Mouse (Mus musculus) heart, embryonic 13.5 days (tissue): ENCODE measurements at regions not wholly inside any gene's neighbourhood (a gene's known extent, or its start where the extent isn't known, plus 50 kb on each side); places are given as distances from the start of the nearest gene placed in this dataset.

Experiments used
- ATAC-seq: fragments of 200-750 bp; cut with Nextera tagmentation; 2 replicates; pipeline ENCODE4 v1.8.0; 2017; ENCODE audit warnings: moderate TSS enrichment; ENCODE audit not compliant: insufficient number of reproducible peaks, low FRiP score, low TSS enrichment; ENCODE audit errors: extremely low read depth
- H3K27ac ChIP-seq: fragments of 300-500 bp; sonication (generic); replicated peaks from 2 replicates; pipeline ENCODE4 v1.5.1; 2015; ENCODE audit warnings: moderate library complexity, mild to moderate bottlenecking, inconsistent platforms
- H3K27me3 ChIP-seq: fragments of 300-500 bp; sonication (generic); replicated peaks from 2 replicates; pipeline ENCODE4 v1.6.1; 2015; ENCODE audit warnings: mild to moderate bottlenecking, inconsistent platforms
- H3K36me3 ChIP-seq: fragments of 300-500 bp; sonication (generic); 2 replicates; pipeline ENCODE4 v1.6.1; 2015; ENCODE audit warnings: mild to moderate bottlenecking, inconsistent platforms
- H3K4me1 ChIP-seq: fragments of 300-500 bp; sonication (generic); 2 replicates; pipeline ENCODE4 v1.6.1; 2015; ENCODE audit warnings: inconsistent platforms
- H3K4me2 ChIP-seq: fragments of 300-500 bp; sonication (generic); 2 replicates; pipeline ENCODE4 v1.6.1; 2015; ENCODE audit warnings: inconsistent platforms, mild to moderate bottlenecking, moderate library complexity
- H3K4me3 ChIP-seq: fragments of 300-500 bp; sonication (generic); 2 replicates; pipeline ENCODE4 v1.5.1; 2015; ENCODE audit warnings: moderate library complexity, mild to moderate bottlenecking, inconsistent platforms
- H3K9ac ChIP-seq: fragments of 300-500 bp; sonication (generic); 2 replicates; pipeline ENCODE4 v1.6.1; 2015; ENCODE audit warnings: inconsistent platforms, mild to moderate bottlenecking, moderate library complexity
- H3K9me3 ChIP-seq: fragments of 300-500 bp; sonication (generic); 2 replicates; pipeline ENCODE4 v1.6.1; 2016; ENCODE audit warnings: inconsistent platforms
- whole genome bisulfite sequencing: fragments of 180-500 bp; shearing (Covaris S2); methylation state at CpG from one replicate; pipeline ENCODE4 v1.1.7; 2015; ENCODE audit warnings: mixed read lengths; 5-methylcytosine and 5-hydroxymethylcytosine counted together

GRCm38 (mm10) chr5:103355372-103356300 is 69.4 kb upstream of the Ptpn13 start:
- ATAC-seq = no peak
- Histone ChIP-seq H3K27ac (no peak overlapping the region), H3K9ac (no peak overlapping the region), H3K27me3 (peaks cover 11% of the 10 kb centered on the region; the same call in 1 of the 2 replicates), H3K4me3 (peak overlapping the region; percentile 22; the same call in 1 of the 2 replicates), H3K4me2 (peak overlapping the region; percentile 50), H3K36me3 (no peaks in the 10 kb centered on the region), H3K9me3 (peaks cover 11% of the 10 kb centered on the region), H3K4me1 (no peaks in the 10 kb centered on the region)
- 37% methylated on average over 21 of the region's 21 CpGs for WGBS

DNA sequence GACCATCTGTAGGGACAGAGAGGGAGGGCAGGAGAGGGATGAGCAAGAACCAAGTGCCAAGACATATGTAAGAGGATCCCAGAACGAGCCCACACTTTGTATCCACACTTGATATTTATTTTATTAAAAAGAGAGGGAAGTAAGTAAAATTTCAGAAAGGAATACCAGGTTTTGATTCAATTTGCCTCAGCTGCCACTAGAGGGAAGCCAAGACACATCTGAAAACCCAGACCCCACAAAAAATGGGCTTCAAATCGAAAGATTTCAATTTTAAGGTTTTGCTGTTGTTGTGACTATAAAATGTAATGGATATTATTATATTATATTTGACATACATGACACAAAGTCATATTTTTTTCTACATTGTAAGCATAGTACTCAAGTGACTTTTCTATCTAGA is 81.1 kb upstream of the Ptpn13 start:
- 24% methylated on average over 2 of the region's 2 CpGs for WGBS
- H3K9ac ChIP-seq = no peak overlapping the region
- H3K4me3 ChIP-seq = no peak overlapping the region
- H3K27ac ChIP-seq = no peak overlapping the region
- H3K4me1 ChIP-seq = no peaks in the 10 kb centered on the region
- no peak for ATAC-seq
- H3K27me3 ChIP-seq = peaks cover 16% of the 10 kb centered on the region; the same call in 1 of the 2 replicates
- no peak overlapping the region for H3K4me2 ChIP-seq
- no peaks in the 10 kb centered on the region for H3K36me3 ChIP-seq
- H3K9me3 ChIP-seq = peaks cover 13% of the 10 kb centered on the region

DNA sequence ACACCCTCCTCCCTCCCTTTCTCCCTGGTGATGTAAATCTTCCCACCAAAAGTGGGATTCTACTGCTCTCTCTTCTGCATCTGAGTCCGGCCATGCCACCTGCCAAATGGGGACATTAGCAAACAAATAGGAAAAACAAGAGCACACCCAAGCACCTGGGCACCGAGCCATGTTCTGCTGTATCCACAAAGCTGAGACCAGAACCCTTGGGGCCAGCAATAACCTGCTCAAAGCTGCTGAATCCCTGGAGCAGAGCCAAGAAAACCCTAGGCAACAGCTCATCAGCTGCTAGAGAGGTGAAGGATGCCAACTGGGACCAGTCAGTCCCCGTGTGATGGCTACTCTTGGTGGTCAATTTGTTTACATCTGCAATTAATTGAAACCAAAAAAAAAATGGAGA is 83.5 kb upstream of the Ptpn13 start:
- no peak overlapping the region for H3K27ac ChIP-seq
- no peak overlapping the region for H3K4me2 ChIP-seq
- H3K36me3 ChIP-seq = no peaks in the 10 kb centered on the region
- H3K4me3 ChIP-seq = no peak overlapping the region
- H3K4me1 ChIP-seq = peaks cover 3% of the 10 kb centered on the region
- H3K27me3 ChIP-seq = peaks cover 16% of the 10 kb centered on the region; the same call in 1 of the 2 replicates
- H3K9ac ChIP-seq = no peak overlapping the region
- peaks cover 9% of the 10 kb centered on the region for H3K9me3 ChIP-seq
- no peak for ATAC-seq
- WGBS = 62% methylated on average over 3 of the region's 3 CpGs

GRCm38 (mm10) chr5:103340626-103341025 is 84.4 kb upstream of the Ptpn13 start:
- WGBS = 47% methylated on average over 9 of the region's 9 CpGs
- no peak for ATAC-seq
- H3K4me2 ChIP-seq = no peak overlapping the region
- no peak overlapping the region for H3K4me3 ChIP-seq
- 0 out of 2 replicates have a peak, but pooled peaks cover 2% of the 10 kb centered on the region for H3K9me3 ChIP-seq
- no peak overlapping the region for H3K27ac ChIP-seq
- no peak overlapping the region for H3K9ac ChIP-seq
- H3K4me1 ChIP-seq = peaks cover 10% of the 10 kb centered on the region
- H3K27me3 ChIP-seq = peaks cover 16% of the 10 kb centered on the region; the same call in 1 of the 2 replicates
- no peaks in the 10 kb centered on the region for H3K36me3 ChIP-seq

DNA sequence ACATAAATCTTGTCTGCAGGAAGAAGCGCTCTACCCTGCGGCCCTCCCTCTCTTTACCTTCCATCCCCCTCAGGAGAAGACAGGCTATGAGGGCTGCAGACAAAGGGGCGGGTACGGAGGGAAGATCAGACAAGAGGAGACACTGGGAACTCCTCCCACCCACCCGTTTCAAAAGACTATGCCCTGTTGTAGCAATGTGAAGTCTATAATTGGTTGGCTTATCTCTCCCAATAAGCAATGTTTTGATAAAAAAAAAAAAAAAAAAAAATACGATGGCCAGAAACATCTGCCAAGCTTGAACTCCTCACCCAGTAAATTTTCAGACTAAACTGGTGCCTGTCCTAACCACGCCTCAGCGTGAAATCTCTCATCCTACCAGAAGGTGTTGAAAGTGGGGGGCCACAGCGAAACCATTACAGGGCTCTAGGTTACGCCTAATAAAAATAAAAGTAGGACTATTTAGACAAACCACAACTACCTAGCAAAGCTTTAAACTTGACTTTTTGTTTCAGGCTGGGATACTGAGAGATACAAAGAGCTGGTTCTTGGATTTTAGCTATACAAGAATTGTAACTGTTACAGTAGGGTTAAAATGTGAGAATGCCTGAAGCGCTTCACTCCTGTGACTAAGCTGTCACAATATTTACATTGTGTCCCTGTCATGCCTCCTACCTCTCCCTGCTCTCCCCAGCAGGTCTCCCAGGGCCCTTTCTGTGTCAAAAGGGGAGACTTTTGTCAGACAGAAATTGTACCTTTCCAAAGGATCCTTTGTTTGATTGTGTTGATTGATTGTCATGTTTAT is 88.1 kb upstream of the Ptpn13 start:
- 17% methylated on average over 11 of the region's 11 CpGs for WGBS
- peaks cover 10% of the 10 kb centered on the region; the same call in 1 of the 2 replicates for H3K27me3 ChIP-seq
- peaks cover 10% of the 10 kb centered on the region for H3K4me1 ChIP-seq
- peak overlapping the region; percentile 60 for H3K4me2 ChIP-seq
- no peaks in the 10 kb centered on the region for H3K36me3 ChIP-seq
- 0 out of 2 replicates have a peak overlapping the region, but pooled peaks have one; percentile 50 for H3K9ac ChIP-seq
- H3K4me3 ChIP-seq = peak overlapping the region; percentile 28
- no peaks in the 10 kb centered on the region for H3K9me3 ChIP-seq
- H3K27ac ChIP-seq = no peak overlapping the region
- ATAC-seq = no peak

DNA sequence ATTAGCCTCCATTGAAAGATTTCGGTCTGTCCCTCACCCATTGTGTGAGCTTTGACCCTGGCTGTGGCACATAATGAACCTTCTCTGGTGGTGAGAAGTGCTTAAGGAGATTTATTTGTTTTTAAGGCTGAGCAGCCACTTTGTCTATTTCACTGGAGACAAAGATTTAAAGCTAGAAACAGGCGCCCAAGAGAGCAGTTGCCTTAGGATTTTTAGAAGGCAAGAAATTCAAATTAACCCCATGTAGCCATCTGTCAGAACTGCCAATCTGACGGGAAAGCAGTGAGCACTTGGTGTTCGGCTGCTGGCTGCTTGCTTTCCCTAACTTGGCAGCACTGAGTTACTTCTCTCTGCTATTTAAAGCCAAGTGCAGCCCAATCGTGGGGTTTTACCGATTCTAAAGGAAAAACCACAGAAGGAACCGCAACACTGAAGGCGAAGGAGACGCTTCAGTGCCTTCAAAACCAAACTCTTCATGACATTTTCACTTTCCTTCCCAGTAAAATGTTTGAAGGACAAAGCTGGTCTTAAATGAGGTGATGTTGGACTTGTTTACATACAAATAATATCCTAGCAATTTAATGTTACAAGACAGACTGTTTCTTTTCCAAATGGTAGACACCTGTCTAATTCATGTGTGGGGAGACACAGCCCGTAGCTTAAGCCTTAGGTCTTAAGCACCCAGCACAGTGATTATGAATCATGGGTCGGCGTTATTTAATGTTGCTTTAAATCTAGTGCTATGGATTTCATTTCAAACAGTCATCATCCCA is 88.9 kb upstream of the Ptpn13 start:
- Histone ChIP-seq H3K27me3 (0 out of 2 replicates have a peak, but pooled peaks cover 2% of the 10 kb centered on the region), H3K36me3 (no peaks in the 10 kb centered on the region), H3K4me2 (peak overlapping the region; percentile 60), H3K27ac (no peak overlapping the region), H3K9ac (0 out of 2 replicates have a peak overlapping the region, but pooled peaks have one; percentile 50), H3K9me3 (no peaks in the 10 kb centered on the region), H3K4me1 (peaks cover 10% of the 10 kb centered on the region), H3K4me3 (peak overlapping the region; percentile 28)
- 29% methylated on average over 12 of the region's 12 CpGs for WGBS
- no peak for ATAC-seq

DNA sequence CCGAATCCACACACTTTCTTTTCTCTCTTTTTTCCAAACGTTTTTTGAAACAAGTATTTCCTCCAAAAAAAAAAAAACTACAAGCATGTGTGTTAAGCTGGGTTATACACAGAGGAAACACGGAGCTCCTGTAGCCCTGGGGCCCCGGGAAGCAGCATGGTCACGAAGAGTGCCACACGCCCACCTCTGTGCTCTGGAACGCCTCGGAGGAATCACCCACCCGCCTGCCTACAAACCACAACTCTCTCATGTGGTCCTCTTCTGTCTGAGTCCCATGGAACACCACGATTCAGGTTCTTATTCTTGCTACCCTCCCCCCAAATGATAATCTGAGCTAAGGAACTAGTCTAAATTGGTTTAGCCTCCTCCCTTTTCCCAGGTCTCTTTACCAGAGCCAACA is 98.6 kb upstream of the Ptpn13 start:
- H3K9ac ChIP-seq = no peak overlapping the region
- H3K36me3 ChIP-seq = no peaks in the 10 kb centered on the region
- WGBS = 62% methylated on average over 10 of the region's 10 CpGs
- H3K4me3 ChIP-seq = no peak overlapping the region
- no peak for ATAC-seq
- no peaks in the 10 kb centered on the region for H3K4me1 ChIP-seq
- no peaks in the 10 kb centered on the region for H3K27me3 ChIP-seq
- no peak overlapping the region for H3K4me2 ChIP-seq
- H3K27ac ChIP-seq = no peak overlapping the region
- H3K9me3 ChIP-seq = no peaks in the 10 kb centered on the region

DNA sequence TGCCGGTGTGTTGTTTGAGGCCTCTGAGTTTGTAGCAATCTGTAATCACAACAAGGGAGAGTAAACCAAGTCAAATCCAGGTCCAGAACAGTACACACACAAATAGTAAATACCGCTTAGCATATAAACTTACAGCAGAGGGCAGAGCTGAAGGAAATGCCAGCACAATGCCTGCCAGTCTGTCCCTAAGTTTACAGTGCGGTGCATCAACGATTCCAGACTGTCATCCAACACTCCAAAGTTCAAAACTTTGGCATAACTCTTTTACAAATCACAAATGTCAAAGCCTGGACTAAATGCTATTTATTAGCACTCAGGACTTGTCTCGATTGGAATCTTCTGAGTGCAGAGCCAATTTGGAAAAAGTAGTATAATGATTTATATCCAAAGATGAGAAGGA is 104.7 kb upstream of the Ptpn13 start:
- Histone ChIP-seq H3K4me1 (no peaks in the 10 kb centered on the region), H3K36me3 (no peaks in the 10 kb centered on the region), H3K27me3 (no peaks in the 10 kb centered on the region), H3K9ac (no peak overlapping the region), H3K9me3 (no peaks in the 10 kb centered on the region), H3K4me2 (no peak overlapping the region), H3K27ac (no peak overlapping the region), H3K4me3 (no peak overlapping the region)
- 69% methylated on average over 5 of the region's 5 CpGs for WGBS
- no peak for ATAC-seq

DNA sequence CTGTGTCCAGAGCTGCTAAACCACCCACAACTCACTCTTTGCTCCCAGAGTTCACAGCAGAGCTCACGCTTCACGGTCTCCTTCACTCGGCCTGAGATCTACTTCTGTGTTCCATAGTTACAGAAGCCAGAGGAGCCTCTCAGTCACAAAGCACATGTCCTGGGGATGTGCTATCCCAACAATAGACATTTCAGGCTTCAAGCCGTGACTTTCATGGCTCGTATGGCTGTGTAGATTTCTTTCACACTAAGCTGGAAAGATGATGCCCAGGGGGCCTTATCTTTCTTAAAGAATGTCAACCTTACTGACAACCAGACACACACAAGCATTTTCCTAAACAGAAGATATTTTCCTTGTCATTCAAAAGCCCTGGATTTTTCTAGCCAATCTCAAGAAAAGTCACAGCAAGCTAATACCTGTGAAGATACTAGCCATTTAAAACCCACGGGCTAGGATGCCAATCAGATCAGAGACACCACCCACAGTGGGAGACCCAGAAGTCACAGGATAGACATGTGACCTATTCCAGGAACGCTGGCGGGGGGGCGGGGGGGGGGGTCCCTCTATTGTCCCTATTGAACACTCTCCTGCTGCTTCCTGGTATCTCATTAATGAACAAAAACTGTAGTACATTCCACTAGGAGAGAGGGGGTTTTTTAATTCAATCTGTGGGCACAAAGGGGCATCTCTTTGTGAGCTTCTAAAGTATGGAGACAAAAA is 98.8 kb upstream of the Mapk10 start:
- WGBS = 45% methylated on average over 9 of the region's 9 CpGs

GRCm38 (mm10) chr5:103305716-103306447 is 94.7 kb upstream of the Mapk10 start:
- WGBS = 76% methylated on average over 11 of the region's 11 CpGs
- no peak overlapping the region for H3K4me3 ChIP-seq
- H3K27me3 ChIP-seq = no peaks in the 10 kb centered on the region
- no peak overlapping the region for H3K27ac ChIP-seq
- ATAC-seq = no peak
- H3K9ac ChIP-seq = no peak overlapping the region
- no peaks in the 10 kb centered on the region for H3K9me3 ChIP-seq
- H3K4me2 ChIP-seq = no peak overlapping the region
- H3K36me3 ChIP-seq = no peaks in the 10 kb centered on the region
- H3K4me1 ChIP-seq = no peaks in the 10 kb centered on the region

More for the DNA sequence above, 98.8 kb upstream of the Mapk10 start:
- H3K4me3 ChIP-seq = no peak overlapping the region
- H3K4me1 ChIP-seq = no peaks in the 10 kb centered on the region
- no peaks in the 10 kb centered on the region for H3K36me3 ChIP-seq
- H3K27me3 ChIP-seq = no peaks in the 10 kb centered on the region
- H3K4me2 ChIP-seq = no peak overlapping the region
- H3K9me3 ChIP-seq = no peaks in the 10 kb centered on the region
- H3K27ac ChIP-seq = no peak overlapping the region
- no peak overlapping the region for H3K9ac ChIP-seq
- ATAC-seq = no peak
